Mouse (Mus musculus) ES-E14 (cell line): ENCODE data around the gene Gm21974.

Source experiments
- CHD2 ChIP-seq: IDR thresholded peaks from 2 replicates; pipeline ENCODE4 v1.6.1; 2014; ENCODE audit warnings: mild to moderate bottlenecking, low read depth, low read length, inconsistent platforms
- HCFC1 ChIP-seq: IDR thresholded peaks from 2 replicates; pipeline ENCODE4 v1.6.1; 2012; ENCODE audit warnings: low read length, inconsistent platforms, borderline replicate concordance; ENCODE audit not compliant: insufficient read depth
- MAFK ChIP-seq: IDR thresholded peaks from 2 replicates; pipeline ENCODE4 v1.6.1; 2014; ENCODE audit warnings: mild to moderate bottlenecking, low read depth, low read length, inconsistent platforms; ENCODE audit not compliant: insufficient read depth
- ZNF384 ChIP-seq: IDR thresholded peaks from 2 replicates; pipeline ENCODE4 v1.6.1; 2012; ENCODE audit warnings: low read depth, low read length, inconsistent platforms

DNA sequence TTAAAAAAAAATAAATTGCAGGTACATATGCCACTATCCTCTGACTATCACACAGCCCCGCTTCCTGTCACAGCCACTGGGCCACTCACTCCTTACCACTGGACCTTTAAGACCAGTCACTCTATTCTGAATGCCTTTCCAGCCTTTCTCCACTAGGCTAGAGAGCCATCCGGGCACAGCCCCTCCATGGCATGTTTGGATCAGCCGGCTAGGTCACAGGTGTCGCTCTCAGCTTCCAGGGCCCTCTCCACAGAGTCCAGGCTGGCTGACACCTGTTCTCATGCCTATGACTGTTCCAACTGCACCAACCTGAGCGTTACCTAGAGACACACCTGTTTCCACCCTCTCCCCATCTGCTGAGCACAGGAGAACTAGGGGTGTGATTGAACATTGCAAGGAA is 33.3 kb upstream of the Gm21974 start:
- TF ChIP-seq HCFC1 (no peak), ZNF384 (no peak), CHD2 (no peak), MAFK (no peak)
